Mouse (Mus musculus): ENCODE results near the gene Syne2.

Gene Syne2

DNA sequence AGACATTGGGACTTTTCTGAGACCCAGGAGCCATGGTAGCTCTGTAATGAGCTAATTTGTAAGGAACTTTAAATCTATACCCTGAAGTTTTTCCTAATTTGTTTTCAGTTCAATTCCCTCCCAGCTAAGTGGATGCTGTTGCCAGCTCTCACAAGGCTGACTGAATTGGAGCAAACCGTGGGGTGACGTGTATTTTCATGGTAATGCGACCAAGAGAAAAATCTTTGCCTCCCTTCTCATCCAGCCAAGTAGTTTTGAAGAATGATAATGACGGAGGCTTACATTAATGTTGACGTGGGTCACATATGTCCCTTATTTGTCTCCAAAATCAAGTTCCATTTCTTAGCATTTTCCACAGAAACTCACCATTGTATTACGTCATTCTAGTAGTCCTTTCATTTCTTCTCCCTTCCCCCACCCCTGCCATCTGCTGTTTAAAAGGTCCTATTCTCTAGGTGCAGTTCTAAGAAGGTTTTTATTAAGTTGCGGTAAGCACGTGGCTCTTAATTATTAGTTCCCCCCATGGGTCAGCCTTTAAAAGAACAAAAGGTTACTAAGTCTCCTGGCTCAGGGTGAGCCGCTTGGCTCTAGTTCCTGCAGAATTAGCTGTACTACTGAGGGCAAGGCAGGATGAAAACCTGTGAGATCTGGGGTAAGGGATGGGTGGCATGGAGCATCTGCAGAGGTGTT lies 55.8 kb downstream of the Syne2 start:
- DNase-seq: no peak

DNA sequence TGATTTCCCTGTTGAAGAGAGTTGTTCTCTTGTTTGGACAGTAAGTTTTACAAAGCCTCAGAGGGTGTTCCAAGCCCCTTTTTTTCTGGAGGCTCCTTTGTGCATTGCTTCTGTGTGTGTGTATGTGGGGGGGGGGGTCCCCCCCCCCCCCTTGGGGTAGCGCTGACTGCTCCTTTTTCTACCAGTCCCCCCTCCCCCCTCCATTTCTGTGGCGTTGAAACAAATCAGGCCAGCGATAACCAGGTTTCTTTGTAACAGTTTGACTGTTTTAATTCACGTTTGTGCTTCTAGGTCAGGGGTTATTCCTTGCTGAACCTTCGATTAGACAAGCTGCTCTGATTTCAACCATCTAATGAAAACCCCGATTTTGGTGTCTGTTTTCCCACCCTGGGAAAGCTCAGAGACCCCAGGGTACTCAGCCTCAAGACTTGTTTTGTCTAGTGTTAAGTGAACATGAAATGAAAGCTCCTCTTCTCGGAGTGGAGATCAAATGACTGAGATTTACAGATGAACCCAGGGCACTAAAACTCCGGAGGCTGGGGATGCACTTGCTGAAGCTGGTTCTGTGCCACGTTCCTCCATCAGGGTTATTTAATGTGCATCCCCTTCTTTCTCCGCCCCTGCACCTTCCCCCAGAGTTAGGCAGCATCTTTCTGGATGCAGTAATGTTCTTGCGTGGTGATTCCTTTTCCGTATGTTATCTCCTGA lies 56.5 kb downstream of the Syne2 start:
- DNase-seq: no peak

DNA sequence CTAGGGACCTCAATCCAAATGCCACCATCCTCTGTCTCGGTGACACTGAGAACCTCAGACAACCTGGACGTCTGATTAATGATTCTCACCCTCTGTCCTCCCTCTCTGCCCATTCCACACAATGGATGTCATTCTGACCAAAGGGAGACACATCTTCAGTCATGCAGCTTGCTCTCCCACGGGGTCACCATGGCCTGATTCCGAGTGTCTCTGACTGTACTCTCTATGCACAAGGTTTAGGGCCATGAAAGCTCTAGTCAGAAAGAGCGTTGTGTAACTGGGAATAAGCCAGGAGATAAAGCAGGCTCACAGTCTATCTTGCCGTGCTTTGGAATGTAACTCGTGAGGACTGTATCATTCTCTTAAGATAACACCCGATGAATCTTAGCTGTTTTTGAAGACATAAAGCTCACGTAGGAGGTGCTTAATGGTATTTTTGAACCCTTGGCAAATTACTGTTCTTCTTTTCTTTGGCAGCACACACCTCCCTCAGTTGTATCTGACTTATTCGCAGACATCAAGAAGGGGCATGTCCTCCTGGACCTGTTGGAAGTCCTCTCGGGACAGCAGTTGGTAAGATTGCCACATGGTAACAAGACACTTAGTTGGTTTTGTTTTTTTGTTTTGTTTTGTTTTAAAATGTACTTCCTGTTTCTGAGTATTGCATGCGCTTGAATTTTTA lies 61.8 kb downstream of the Syne2 start:
- DNase-seq: no peak

DNA sequence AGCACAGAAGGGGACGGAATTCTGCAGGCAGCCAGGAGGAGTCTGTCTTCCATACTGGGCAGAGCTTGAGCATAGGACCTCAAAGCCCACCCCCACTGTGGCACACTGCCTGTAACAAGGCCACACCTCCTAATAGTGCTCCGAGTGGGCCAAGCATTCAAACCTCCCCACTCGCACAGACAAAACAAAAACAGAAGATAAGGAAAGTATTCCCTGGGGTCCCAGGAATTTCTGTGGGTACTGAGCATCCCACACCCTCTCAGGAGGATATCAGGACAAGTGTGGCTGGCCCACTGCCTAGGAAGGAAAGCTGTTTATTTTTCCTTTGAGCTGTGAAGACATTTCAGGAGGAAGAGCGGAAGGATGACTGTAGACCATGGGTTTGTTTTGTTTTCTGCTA lies 63.6 kb downstream of the Syne2 start:
- no peak for DNase-seq

DNA sequence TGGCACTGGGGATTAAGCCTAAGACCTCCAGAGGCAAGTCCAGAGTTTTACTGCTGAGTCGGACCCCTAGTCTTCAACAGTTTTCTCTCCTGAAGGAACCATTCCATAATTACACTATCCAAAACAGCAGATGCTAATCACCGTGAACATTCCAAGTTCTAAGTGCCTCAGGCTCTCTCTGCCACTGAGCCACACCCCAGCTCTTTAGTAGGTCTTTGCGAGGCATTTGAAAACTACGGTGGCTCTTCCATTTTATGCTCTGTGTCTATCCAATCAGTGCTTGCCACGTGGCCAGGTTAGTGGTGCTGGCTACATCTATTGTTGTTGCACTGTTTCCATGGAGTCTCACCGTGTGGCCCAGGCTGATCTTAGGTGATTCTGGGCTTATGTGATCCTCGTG lies 68.2 kb downstream of the Syne2 start:
- no peak for DNase-seq

DNA sequence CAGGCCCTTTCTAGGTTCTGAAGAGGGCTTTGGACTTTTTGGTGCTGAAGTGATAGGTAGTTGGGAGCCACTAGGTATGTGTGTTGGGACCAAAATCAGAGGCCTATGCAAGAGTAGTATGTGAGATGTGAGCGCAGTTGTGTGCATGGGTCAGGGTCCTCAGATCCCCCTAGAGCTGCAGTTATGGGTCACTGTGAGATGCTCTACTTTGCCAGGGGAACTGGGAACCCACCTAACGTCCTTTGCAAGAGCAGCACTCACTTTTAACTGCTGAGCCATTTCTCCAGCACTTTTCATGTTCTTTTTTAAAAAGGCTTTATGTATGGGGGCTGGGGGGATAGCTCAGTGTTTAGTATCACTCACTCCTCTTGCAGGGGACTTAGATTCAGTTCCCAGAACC lies 69.0 kb downstream of the Syne2 start:
- no peak for DNase-seq

DNA sequence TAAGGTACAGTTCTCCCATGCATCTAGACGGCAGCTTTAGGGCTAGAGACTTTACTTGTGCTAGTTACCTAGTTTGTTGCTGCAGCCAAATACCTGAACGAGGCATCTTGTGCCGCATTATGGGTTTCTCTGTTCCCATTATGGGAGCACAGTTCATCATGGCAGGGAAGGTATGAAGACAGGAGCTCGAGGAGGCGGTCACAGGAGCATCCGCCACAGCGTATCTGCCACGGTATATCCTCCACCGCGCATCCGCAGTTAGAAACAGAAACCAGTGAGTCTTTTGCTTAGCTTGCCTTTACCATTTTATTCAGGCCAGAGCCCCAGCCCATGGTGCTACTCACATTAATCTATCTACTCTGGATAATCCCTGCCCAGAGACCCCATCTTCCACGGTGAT lies 70.8 kb downstream of the Syne2 start:
- DNase-seq: no peak

DNA sequence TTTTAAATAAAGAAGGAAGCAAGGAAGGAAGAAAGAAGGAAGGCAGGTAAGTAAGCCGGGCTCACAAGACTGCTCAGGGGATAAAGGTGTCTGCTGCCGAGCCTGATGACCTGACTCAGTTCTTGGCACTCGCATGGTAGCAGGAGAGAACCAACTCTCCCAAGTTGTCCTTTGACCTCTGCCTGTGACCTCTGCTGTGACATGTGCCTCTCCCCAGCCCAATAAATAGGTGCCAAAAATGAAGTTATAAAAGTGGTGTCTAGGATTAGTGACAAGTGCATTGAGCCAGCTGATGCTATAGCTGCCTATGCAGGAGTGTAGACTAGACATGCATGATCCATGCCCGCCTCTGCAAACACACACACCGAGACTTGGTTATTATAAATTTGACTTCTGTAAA lies 73.3 kb downstream of the Syne2 start:
- no peak for DNase-seq

DNA sequence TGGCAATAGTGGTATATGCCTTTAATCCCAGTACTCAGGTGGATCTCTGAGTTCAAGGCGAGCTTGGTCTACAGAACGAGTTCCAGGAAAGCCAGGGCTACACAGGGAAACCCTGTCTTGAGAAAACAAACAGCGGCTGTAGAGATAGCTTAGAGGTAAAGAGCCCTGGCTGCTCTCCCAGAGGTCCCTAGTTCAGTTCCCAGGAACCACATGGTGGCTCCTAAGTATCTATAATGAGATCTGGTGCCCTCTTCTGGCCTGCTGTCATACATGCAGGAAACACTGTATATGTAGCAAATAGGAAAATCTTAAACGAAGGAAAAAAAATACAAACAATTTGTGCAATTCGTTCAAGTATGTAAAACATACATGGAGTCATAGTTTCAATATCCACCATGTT lies 75.5 kb downstream of the Syne2 start:
- peak; percentile 15 for DNase-seq

DNA sequence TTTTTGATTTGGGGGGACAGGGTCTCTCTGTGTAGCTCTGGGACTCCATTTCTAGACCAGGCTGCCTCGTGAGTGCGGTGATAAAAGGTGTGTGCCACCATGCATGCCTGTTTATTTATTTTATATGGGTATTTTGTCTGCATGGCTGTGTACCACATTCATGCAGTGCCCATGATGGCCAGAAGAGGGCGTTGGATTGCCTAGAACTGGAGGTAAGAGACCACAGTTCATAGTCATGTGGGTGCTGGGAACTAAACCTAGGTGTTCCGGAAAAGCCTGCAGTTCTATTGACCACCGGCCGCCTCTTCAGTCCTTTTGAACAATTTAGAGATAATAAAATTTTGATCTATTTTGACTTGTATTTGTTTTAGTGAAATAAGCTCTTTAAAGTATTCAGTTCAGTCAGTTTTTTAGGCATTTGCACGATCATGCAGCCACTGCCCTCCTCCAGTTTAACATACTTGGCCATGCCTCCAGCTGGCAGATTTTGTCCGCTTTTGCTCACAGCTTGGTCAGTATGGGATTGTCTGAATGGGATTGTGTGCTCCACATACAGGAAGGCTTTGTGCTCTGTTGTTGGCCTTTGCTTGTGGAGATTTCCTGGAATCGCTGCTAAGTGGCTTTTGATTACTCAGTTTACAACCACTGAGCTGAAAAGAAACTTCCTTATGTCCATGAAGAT lies 76.5 kb downstream of the Syne2 start:
- DNase-seq: peak; percentile 6

DNA sequence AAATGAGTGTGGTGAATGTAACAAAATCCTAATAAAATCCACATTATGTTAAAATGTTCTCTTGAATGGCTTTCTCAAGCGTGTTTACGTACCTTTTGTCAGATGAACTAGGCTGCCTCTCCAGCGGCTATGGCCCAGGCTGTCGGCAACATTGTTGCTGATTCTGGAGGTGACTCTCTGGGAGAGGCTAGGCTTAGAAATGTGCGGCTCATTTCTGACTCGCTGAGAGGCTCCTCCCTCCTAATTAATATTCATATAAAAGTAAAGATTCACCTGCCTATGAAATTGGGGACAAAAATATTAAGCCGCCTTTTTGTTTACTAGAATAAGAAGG lies 77.0 kb downstream of the Syne2 start:
- no peak for DNase-seq

DNA sequence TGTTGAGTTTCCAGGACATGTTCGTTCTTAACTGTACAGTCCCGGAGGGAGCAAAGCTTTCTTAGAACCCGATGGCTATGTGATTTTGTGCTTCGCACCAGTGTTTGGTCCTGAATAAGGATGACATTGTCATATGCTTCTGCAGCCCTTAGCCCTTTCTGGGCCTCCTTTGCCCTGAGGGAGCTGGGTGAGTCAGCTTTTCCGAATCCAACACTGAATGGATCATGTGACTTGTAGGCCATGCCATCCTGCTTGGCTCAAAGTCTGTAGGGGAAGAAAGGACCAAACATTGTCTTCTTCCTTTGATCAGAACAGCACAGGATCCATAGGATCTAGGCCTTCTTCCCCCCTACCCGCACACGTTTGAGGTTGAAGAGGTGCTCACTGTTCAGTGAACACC lies 79.9 kb downstream of the Syne2 start:
- no peak for DNase-seq

DNA sequence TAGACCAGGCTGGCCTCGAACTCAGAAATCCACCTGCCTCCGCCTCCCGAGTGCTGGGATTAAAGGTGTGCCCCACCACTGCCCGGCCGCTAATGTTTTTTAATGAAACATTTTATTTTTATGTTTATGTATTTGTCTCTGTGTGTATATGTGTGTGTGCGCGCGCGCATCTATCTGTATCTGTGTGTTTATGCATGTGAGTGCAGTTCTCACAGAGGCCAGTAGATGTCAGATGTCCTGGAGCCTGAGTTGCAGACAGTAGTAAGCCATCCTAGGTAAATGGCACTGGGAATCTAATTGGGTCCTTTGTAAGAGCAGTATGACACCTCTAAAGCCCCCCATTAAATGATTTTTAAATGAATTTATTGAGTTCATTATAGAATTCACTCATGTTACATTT lies 83.8 kb downstream of the Syne2 start:
- DNase-seq: no peak

DNA sequence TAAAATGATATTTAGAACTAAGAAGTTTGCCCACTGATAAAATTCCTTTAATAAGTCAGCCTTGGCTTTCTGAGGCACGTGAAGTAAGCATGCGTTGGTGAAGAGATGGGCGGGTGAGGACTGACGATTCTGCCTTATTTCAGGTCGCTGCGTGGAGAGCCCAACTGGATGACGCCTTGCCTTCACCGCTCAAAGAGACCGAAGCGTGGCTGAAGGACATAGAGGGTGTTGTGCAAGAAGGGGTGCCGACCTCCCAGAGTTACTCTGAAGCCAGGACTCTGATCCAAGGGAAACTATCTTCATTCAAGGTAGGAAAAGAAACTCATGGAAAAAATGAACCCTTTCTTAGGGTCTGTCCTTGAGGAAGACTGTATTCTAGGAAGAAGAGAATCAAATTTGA lies 86.1 kb downstream of the Syne2 start:
- DNase-seq: no peak

DNA sequence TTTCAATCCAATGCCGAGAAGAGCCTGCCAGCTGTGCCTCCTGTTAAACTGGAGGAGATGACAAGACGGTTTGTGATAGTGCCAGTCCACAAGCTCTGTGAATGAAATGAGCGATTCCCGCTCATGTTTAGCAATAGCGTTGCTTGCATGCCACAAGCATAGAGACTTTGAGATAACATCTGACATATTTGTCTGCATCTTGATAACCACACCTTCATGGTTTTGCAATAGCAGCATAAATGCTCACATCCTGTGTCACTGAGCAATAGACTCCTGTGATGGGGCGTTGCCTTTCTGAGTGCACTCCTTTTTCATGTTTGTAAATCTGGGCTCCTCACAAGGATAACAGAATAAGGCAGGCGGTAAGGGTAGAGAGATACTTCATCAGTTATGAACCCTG lies 87.4 kb downstream of the Syne2 start:
- no peak for DNase-seq

DNA sequence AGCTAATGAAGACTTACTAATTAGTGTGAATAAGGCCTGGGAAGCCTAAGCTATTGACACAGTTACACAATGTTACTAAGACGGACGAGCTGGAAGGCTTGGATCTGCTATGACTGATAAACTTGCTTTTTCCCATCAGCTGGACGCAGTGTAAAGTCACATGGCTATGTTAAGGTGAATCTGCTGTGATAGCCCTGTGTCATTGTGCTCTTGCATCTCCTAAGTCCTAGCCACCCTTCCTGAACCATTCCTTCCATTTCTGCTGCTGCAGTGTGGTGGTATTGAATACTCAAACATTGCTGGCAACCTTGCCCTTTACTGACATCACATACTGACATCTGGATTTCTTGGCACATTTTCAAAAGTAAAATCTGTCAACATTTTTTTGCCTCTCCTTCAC lies 90.5 kb downstream of the Syne2 start:
- no peak for DNase-seq

DNA sequence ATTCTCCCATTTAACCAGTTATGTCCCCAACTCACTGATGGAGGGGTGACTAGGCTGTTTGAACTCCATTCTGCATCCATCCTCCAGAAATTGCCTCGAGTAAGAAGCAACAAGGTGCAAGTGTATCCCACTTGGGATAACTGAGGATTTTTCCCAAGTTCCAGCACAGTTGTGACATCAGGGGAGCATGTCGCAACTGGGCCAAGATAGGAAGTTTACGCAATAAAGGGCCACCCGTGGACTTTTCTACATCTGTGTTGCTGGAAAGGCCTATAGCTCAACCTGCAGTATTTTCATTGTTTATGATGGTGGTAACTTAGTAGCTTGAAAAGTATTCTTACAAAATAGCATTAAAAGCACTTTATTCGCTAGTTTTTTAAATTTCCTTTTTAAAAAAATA lies 97.8 kb downstream of the Syne2 start:
- DNase-seq: no peak

DNA sequence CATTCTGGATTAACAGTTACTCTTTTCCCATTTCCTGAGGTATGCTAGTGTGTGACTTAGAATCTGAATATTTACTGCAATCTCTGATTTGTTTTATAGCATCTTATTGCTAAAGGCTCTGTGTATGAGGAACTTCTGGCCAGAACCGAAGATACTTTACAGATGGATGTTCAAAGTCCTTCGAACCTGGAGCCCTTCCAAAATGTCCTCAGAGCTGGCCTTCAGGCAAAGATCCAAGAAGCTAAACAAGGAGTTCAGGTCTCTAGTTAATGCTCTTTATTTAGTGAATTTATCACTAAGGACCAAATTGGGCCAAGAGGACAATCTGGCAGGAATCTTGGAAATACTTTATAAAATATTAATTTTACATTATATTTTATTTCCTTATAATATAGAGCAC lies 100.5 kb downstream of the Syne2 start:
- DNase-seq: no peak

DNA sequence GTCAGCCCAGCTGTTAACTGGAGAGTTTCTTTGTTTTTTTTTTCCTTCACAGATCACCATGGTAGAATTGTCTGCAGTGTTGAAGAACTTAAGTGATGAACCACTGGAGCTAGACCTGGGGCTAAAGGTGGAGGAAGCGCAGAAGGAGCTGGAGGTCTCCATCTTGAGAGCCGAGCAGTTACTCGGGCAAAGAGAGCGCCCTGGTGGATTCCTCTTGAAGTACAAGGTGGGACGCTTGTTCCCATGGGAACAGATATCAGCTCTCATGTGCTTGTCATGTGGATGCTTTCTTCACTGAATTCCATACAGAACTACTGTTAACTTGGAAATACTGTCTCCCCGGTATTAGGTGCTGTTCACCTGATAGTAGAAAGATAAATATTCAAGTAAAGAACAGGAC lies 101.0 kb downstream of the Syne2 start:
- no peak for DNase-seq

DNA sequence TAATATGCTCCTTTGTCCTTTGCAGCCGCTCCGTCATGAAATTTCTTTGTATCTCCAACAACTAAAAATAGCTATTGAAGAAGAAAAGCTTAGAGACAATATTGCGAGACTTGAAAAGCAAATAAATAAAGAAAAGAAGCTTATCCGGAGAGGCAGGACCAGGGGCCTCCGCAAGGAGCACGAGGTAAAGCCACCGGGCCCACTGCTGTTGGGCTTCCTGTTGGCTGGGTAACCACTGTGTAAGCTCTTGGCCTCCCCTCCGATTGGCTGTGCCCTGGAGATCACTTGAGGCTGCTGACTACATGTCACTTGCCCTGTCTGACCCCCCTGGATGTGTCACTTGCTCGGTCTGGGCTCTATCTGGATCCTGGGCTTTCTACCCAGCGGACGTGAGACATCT lies 105.0 kb downstream of the Syne2 start:
- no peak for DNase-seq

DNA sequence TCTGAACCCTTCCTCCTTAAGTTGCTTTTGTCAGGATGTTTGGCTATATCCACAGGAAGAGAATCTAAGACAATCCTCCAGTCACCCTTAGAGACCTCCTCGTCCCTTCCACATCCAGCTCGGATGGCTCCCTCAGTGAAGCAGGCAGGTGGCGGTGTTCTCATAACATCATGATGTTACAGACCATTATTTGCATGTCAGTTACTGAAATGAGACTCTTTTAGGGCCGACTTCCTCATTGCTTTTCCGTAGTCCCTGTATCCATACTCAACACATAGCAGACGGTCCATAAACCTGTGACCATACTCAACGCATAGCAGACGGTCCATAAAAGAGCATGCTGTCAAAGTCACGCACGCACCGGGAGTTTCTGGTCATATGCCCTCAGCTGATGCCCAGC lies 106.9 kb downstream of the Syne2 start:
- no peak for DNase-seq

DNA sequence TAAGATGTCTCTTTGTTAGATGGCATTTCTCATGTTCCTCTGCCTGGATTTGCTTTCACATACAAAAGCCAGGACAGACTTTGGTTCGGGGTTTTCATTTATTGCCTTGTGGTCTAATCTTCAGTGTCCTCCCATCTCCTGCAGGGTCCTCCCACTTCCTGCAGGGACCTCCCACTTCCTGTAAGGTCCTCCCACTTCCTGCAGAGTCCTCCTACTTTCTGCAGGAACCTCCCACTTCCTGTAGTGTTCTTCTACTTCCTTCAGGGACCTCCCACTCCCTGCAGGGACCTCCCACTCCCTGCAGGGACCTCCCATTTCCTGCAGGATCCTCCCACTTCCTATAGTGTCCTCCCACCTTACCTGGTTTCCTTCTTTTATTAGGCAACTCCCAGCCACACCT lies 109.7 kb downstream of the Syne2 start:
- peak; percentile 10 for DNase-seq

DNA sequence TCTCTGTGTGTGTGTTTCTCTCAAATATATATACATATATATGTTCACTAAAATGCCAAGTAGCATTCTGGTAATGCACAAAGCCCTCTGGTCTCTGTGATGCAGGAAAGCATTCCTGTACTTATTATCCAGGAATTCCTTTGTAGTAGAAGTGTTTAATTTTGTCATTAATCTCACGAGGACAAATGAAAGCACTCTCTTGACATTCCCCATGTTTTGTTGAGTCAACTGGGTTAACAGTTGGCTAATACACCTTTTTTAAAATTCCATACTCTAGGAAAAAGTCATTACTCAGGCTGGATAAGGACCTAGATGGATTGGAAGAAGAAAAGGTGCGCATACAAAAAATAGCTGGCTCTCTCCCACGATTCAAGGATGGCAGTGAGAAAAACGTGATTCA lies 115.6 kb downstream of the Syne2 start:
- no peak for DNase-seq

DNA sequence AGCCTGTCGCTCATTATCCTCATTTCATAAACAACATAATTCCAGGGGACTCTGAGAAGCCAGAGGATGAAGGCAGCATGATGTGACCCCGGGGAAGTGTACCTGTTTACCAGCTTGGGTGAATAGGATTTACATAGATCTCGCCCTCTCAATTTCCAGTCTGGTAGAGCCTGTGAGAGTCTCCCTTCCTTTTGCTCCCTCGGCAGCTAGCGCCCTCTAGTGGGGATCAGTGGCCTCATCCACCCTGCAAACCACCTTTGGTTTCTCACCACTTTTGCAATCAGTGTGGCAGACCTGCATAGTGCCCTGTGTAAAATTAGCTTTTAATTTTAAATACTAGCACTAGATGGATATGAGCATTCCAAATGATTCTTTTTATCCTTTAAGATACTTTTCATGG lies 133.4 kb downstream of the Syne2 start:
- peak; percentile 52 for DNase-seq

Data from thymus, postnatal 25 days (tissue).